Mouse (Mus musculus): ENCODE measurements at regions not wholly inside any gene's neighbourhood (a gene's known extent, or its start where the extent isn't known, plus 50 kb on each side); places are given as distances from the start of the nearest gene placed in this dataset.

GRCm38 (mm10) chr12:51016081-51016480, 331.8 kb upstream of the G2e3 start:
- DNase-seq, result no peak

- DNase-seq, result no peak
These were observed 338.2 kb upstream of the G2e3 start for GRCm38 (mm10) chr12:51009644-51010043.

- DNase-seq, result no peak
These were observed 345.9 kb upstream of the G2e3 start for GRCm38 (mm10) chr12:51001722-51002592.

- DNase-seq, result no peak
These were observed 346.8 kb upstream of the G2e3 start for GRCm38 (mm10) chr12:51001096-51001495.

- DNase-seq, result no peak
These were observed 347.4 kb upstream of the G2e3 start for GRCm38 (mm10) chr12:51000281-51001075.

GRCm38 (mm10) chr12:50999295-51000237, 348.3 kb upstream of the G2e3 start:
- peak; percentile 69 for DNase-seq

GRCm38 (mm10) chr12:50995664-50996063, 346.8 kb upstream of the Prkd1 start:
- DNase-seq, result no peak

- no peak for DNase-seq
These were observed 340.8 kb upstream of the Prkd1 start for GRCm38 (mm10) chr12:50989561-50990325.

- DNase-seq, result no peak
These were observed 332.4 kb upstream of the Prkd1 start for GRCm38 (mm10) chr12:50981318-50981717.

- no peak for DNase-seq
These were observed 331.9 kb upstream of the Prkd1 start for GRCm38 (mm10) chr12:50980800-50981199.

- DNase-seq, result no peak
These were observed 321.8 kb upstream of the Prkd1 start for GRCm38 (mm10) chr12:50970759-50971122.

- DNase-seq, result no peak
These were observed 321.2 kb upstream of the Prkd1 start for GRCm38 (mm10) chr12:50969887-50970758.

- no peak for DNase-seq
These were observed 320.5 kb upstream of the Prkd1 start for GRCm38 (mm10) chr12:50969402-50969801.

GRCm38 (mm10) chr12:50967168-50967810, 318.4 kb upstream of the Prkd1 start:
- no peak for DNase-seq

GRCm38 (mm10) chr12:50953971-50954370, 305.1 kb upstream of the Prkd1 start:
- no peak for DNase-seq

GRCm38 (mm10) chr12:50947035-50947434, 298.1 kb upstream of the Prkd1 start:
- no peak for DNase-seq

- peak; percentile 65 for DNase-seq
These were observed 295.0 kb upstream of the Prkd1 start for GRCm38 (mm10) chr12:50943741-50944521.

- no peak for DNase-seq
These were observed 294.4 kb upstream of the Prkd1 start for GRCm38 (mm10) chr12:50943340-50943739.

- DNase-seq, result no peak
These were observed 286.6 kb upstream of the Prkd1 start for GRCm38 (mm10) chr12:50935516-50935915.

GRCm38 (mm10) chr12:50932496-50932895, 283.6 kb upstream of the Prkd1 start:
- no peak for DNase-seq
